Mouse (Mus musculus): ENCODE measurements around the gene Cdon. TPM values are rescaled to one million over a fixed set of nuclear protein-coding genes. Genes with fewer than 3 reads are reported as not detected.

Gene Cdon
- polyA plus RNA-seq, 1 experiment from 2014 or later: 15.0 TPM

- Histone ChIP-seq H3K27me3 (no peaks in the 10 kb centered on the region), H3K27ac (replicated peaks) (no peak overlapping the region), H3K36me3 (peaks cover 9% of the 10 kb centered on the region), H3K4me1 (peaks cover 25% of the 10 kb centered on the region), H3K4me2 (replicated peaks) (no peak overlapping the region), H3K9ac (replicated peaks) (no peak overlapping the region), H3K9me3 (no peaks in the 10 kb centered on the region), H3K4me3 (no peak overlapping the region)
- no peak for ATAC-seq (replicated peaks)
- 70% methylated on average over 12 of the region's 12 CpGs for WGBS
Observed at GRCm38 (mm10) chr9:35556494-35557102, 135.7 kb downstream of the Cdon start.

Other genes starting within 250 kb of the Cdon start
- gene Dcps, start 245.1 kb upstream of the Cdon start, polyA plus RNA-seq (2015; fragmentation: Nextera tagmentation; extraction: Ambion mirVana): 85.6 and 91.2 TPM in 2 replicates
- gene Srpr, start 221.0 kb upstream of the Cdon start, polyA plus RNA-seq (2015; fragmentation: Nextera tagmentation; extraction: Ambion mirVana): 49.4 and 54.4 TPM in 2 replicates
- 3.8 and 4.4 TPM in 2 replicates for gene Tirap, start 220.8 kb upstream of the Cdon start, polyA plus RNA-seq (2015; fragmentation: Nextera tagmentation; extraction: Ambion mirVana)
- 42.8 and 43.4 TPM in 2 replicates for gene Foxred1, start 210.1 kb upstream of the Cdon start, polyA plus RNA-seq (2015; fragmentation: Nextera tagmentation; extraction: Ambion mirVana)
- 85.3 and 92.9 TPM in 2 replicates for gene Fam118b, start 153.3 kb upstream of the Cdon start, polyA plus RNA-seq (2015; fragmentation: Nextera tagmentation; extraction: Ambion mirVana)
- gene Rpusd4, start 153.3 kb upstream of the Cdon start, polyA plus RNA-seq (2015; fragmentation: Nextera tagmentation; extraction: Ambion mirVana): 20.3 and 23.6 TPM in 2 replicates
- gene Gm1113, start 97.1 kb downstream of the Cdon start, polyA plus RNA-seq (2015; fragmentation: Nextera tagmentation; extraction: Ambion mirVana): not detected in 2 replicates
- 19.6 and 20.1 TPM in 2 replicates for gene Ddx25, start 137.4 kb downstream of the Cdon start, polyA plus RNA-seq (2015; fragmentation: Nextera tagmentation; extraction: Ambion mirVana)
- gene Pus3, start 137.5 kb downstream of the Cdon start, polyA plus RNA-seq (2015; fragmentation: Nextera tagmentation; extraction: Ambion mirVana): 18.8 TPM in 2 replicates
- gene Pate2, start 149.2 kb downstream of the Cdon start, polyA plus RNA-seq (2015; fragmentation: Nextera tagmentation; extraction: Ambion mirVana): 1.1 and 1.6 TPM in 2 replicates
- 23.6 and 26.8 TPM in 2 replicates for gene Hyls1, start 149.3 kb downstream of the Cdon start, polyA plus RNA-seq (2015; fragmentation: Nextera tagmentation; extraction: Ambion mirVana)
- gene Pate4, start 190.8 kb downstream of the Cdon start, polyA plus RNA-seq (2015; fragmentation: Nextera tagmentation; extraction: Ambion mirVana): not detected in 2 replicates
- 0.14 TPM in 1 of 2 replicates, not detected in the other for gene Pate3, start 227.1 kb downstream of the Cdon start, polyA plus RNA-seq (2015; fragmentation: Nextera tagmentation; extraction: Ambion mirVana)

Data from forebrain, embryonic 15.5 days (tissue).